Mouse (Mus musculus) E14TG2a.4 (cell line): ENCODE results near the gene Rps6ka4.

Experiments
- H3K27me3 ChIP-seq: 2 replicates; pipeline ENCODE4 v1.6.1; 2014; ENCODE audit warnings: low read length, control low read depth; ENCODE audit not compliant: insufficient read depth
- H3K36me3 ChIP-seq: 2 replicates; pipeline ENCODE4 v1.6.1; 2014; ENCODE audit warnings: low read length, control low read depth; ENCODE audit not compliant: insufficient read depth
- H3K4me1 ChIP-seq: replicated peaks from 2 replicates; pipeline ENCODE4 v1.6.1; 2014; ENCODE audit warnings: low read depth, low read length, control low read depth
- H3K4me3 ChIP-seq: replicated peaks from 2 replicates; pipeline ENCODE4 v1.5.1; 2014; ENCODE audit warnings: mild to moderate bottlenecking, low read length
- H3K9me3 ChIP-seq: 2 replicates; pipeline ENCODE4 v1.6.1; 2014; ENCODE audit warnings: low read length, control low read depth
- CTCF ChIP-seq: conservative IDR thresholded peaks from 2 replicates; pipeline ENCODE4 v1.5.1; 2014; ENCODE audit warnings: low read length
- NANOG ChIP-seq: IDR thresholded peaks from 2 replicates; pipeline ENCODE4 v1.6.1; 2014; ENCODE audit warnings: borderline replicate concordance, low read length, mixed read lengths
- POU5F1 ChIP-seq: IDR thresholded peaks from 2 replicates; pipeline ENCODE4 v1.6.1; 2014; ENCODE audit warnings: low read length, borderline replicate concordance

The Rps6ka4 gene

GRCm38 (mm10) chr19:6842353-6842752 is 1.9 kb upstream of the Rps6ka4 start:
- TF ChIP-seq NANOG (no peak), CTCF (no peak), POU5F1 (no peak)
- no peaks in the 10 kb centered on the region for H3K9me3 ChIP-seq
- H3K4me3 ChIP-seq, result no peak overlapping the region
- peaks cover 18% of the 10 kb centered on the region for H3K36me3 ChIP-seq
- H3K4me1 ChIP-seq, result peaks cover 34% of the 10 kb centered on the region
- H3K27me3 ChIP-seq, result peaks cover 97% of the 10 kb centered on the region

- Histone ChIP-seq H3K27me3 (peaks cover 95% of the 10 kb centered on the region), H3K4me3 (0 out of 2 replicates have a peak overlapping the region, but pooled peaks have one; percentile 79), H3K4me1 (peaks cover 28% of the 10 kb centered on the region), H3K36me3 (peaks cover 28% of the 10 kb centered on the region), H3K9me3 (no peaks in the 10 kb centered on the region)
- TF ChIP-seq NANOG (no peak), CTCF (no peak), POU5F1 (no peak)
Measured at GRCm38 (mm10) chr19:6841292-6841597, 809 bp upstream of the Rps6ka4 start.

- Histone ChIP-seq H3K36me3 (peaks cover 32% of the 10 kb centered on the region), H3K4me1 (peaks cover 28% of the 10 kb centered on the region), H3K9me3 (no peaks in the 10 kb centered on the region), H3K27me3 (peaks cover 89% of the 10 kb centered on the region), H3K4me3 (peak overlapping the region; percentile 79)
- no peak for TF ChIP-seq CTCF
Measured at GRCm38 (mm10) chr19:6839615-6840474, 591 bp downstream of the Rps6ka4 start.

GRCm38 (mm10) chr19:6832363-6832762 is 8.1 kb downstream of the Rps6ka4 start:
- TF ChIP-seq CTCF (no peak), NANOG (no peak), POU5F1 (no peak)
- H3K4me1 ChIP-seq, result peaks cover 42% of the 10 kb centered on the region
- no peak overlapping the region for H3K4me3 ChIP-seq
- H3K36me3 ChIP-seq, result peaks cover 41% of the 10 kb centered on the region
- no peaks in the 10 kb centered on the region for H3K9me3 ChIP-seq
- peaks cover 67% of the 10 kb centered on the region for H3K27me3 ChIP-seq

GRCm38 (mm10) chr19:6831331-6831730 is 9.1 kb downstream of the Rps6ka4 start:
- peaks cover 61% of the 10 kb centered on the region for H3K27me3 ChIP-seq
- H3K36me3 ChIP-seq, result peaks cover 30% of the 10 kb centered on the region
- no peak for TF ChIP-seq NANOG
- no peak for TF ChIP-seq POU5F1
- TF ChIP-seq CTCF, result no peak
- H3K4me3 ChIP-seq, result peak overlapping the region; percentile 77
- no peaks in the 10 kb centered on the region for H3K9me3 ChIP-seq
- H3K4me1 ChIP-seq, result peaks cover 49% of the 10 kb centered on the region

- no peak for TF ChIP-seq CTCF
- no peak for TF ChIP-seq POU5F1
- no peak for TF ChIP-seq NANOG
- Histone ChIP-seq H3K36me3 (peaks cover 27% of the 10 kb centered on the region), H3K9me3 (no peaks in the 10 kb centered on the region), H3K4me1 (peaks cover 53% of the 10 kb centered on the region), H3K4me3 (peak overlapping the region; percentile 77), H3K27me3 (peaks cover 55% of the 10 kb centered on the region)
Measured at GRCm38 (mm10) chr19:6830556-6831316, 9.7 kb downstream of the Rps6ka4 start.

- H3K4me3 ChIP-seq, result peak overlapping the region; percentile 77
- no peaks in the 10 kb centered on the region for H3K9me3 ChIP-seq
- TF ChIP-seq CTCF, result no peak
- peaks cover 54% of the 10 kb centered on the region for H3K27me3 ChIP-seq
- peaks cover 27% of the 10 kb centered on the region for H3K36me3 ChIP-seq
- peaks cover 59% of the 10 kb centered on the region for H3K4me1 ChIP-seq
Measured at GRCm38 (mm10) chr19:6829870-6830555, 10.4 kb downstream of the Rps6ka4 start.

GRCm38 (mm10) chr19:6829069-6829468 is 11.4 kb downstream of the Rps6ka4 start:
- H3K4me3 ChIP-seq, result peak overlapping the region; percentile 77; the same call in 1 of the 2 replicates
- peaks cover 54% of the 10 kb centered on the region for H3K27me3 ChIP-seq
- H3K9me3 ChIP-seq, result no peaks in the 10 kb centered on the region
- H3K36me3 ChIP-seq, result peaks cover 24% of the 10 kb centered on the region
- H3K4me1 ChIP-seq, result peaks cover 67% of the 10 kb centered on the region
- TF ChIP-seq CTCF (peak; percentile 36), NANOG (no peak)
